In genomic region chr10:19063208-19063607, GRCm38 (mm10) we compare ENCODE assay signal across 12 mouse cellular contexts. TPM values are rescaled to one million over a fixed set of nuclear protein-coding genes. Genes with fewer than 3 reads are reported as not detected.
DNase-seq lines count a peak whose midpoint lies in the region; ATAC-seq lines count a peak whose summit lies in the region.
"Had no signal": no experiment of that assay in that cellular context is flagged by ENCODE, and none has a peak within 500 bp of the region (broad histone marks: within the 10 kb centered on the region; RNA-seq: fewer than 3 reads in every experiment).

No protein-coding gene starts in this region.

- intact Hi-C loops in left cerebral cortex, postnatal 25 days (cut with DNase I) = no loop called here

- H3K4me3 ChIP-seq in heart, embryonic 11.5 days (ENCODE audit: low read depth, low read length) = no peak overlapping the region
- no peak overlapping the region for H3K4me3 ChIP-seq in liver, embryonic 12.5 days
- H3K4me3 ChIP-seq in forebrain, embryonic 16.5 days (replicated peaks; ENCODE audit: low read length) = no peak overlapping the region
- H3K4me3 ChIP-seq: hindbrain, embryonic 12.5 days; limb, embryonic 13.5 days had no signal

- no peaks in the 10 kb centered on the region for H3K27me3 ChIP-seq in heart, embryonic 11.5 days (ENCODE audit: control insufficient read depth, insufficient read depth, low read length)
- H3K27me3 ChIP-seq in liver, embryonic 12.5 days (replicated peaks) = no peaks in the 10 kb centered on the region
- no peaks in the 10 kb centered on the region for H3K27me3 ChIP-seq in forebrain, embryonic 16.5 days (replicated peaks; ENCODE audit: control insufficient read depth, insufficient read depth, low read length)
- H3K27me3 ChIP-seq: hindbrain, embryonic 12.5 days; limb, embryonic 13.5 days had no signal

- no peaks in the 10 kb centered on the region for H3K9me3 ChIP-seq in heart, embryonic 11.5 days (replicated peaks; ENCODE audit: control insufficient read depth, low read length)
- H3K9me3 ChIP-seq in liver, embryonic 12.5 days (replicated peaks) = no peaks in the 10 kb centered on the region
- no peaks in the 10 kb centered on the region for H3K9me3 ChIP-seq in forebrain, embryonic 16.5 days (ENCODE audit: control insufficient read depth, low read length)
- H3K9me3 ChIP-seq: hindbrain, embryonic 12.5 days; limb, embryonic 13.5 days had no signal

- H3K4me2 ChIP-seq in heart, embryonic 11.5 days = no peak overlapping the region
- peak overlapping the region; percentile 40 for H3K4me2 ChIP-seq in liver, embryonic 12.5 days
- no peak overlapping the region for H3K4me2 ChIP-seq in forebrain, embryonic 16.5 days (ENCODE audit: low read length)
- H3K4me2 ChIP-seq: hindbrain, embryonic 12.5 days; limb, embryonic 13.5 days had no signal

- H3K36me3 ChIP-seq in heart, embryonic 11.5 days (ENCODE audit: control insufficient read depth, insufficient read depth, low read length) = no peaks in the 10 kb centered on the region
- no peaks in the 10 kb centered on the region for H3K36me3 ChIP-seq in liver, embryonic 12.5 days
- H3K36me3 ChIP-seq in forebrain, embryonic 16.5 days (ENCODE audit: control insufficient read depth, insufficient read depth) = no peaks in the 10 kb centered on the region
- H3K36me3 ChIP-seq: hindbrain, embryonic 12.5 days; limb, embryonic 13.5 days had no signal

- H3K27ac ChIP-seq in heart, embryonic 11.5 days (ENCODE audit: low read depth, low read length) = peak overlapping the region; percentile 59; the same call in 1 of the 2 replicates
- H3K27ac ChIP-seq in liver, embryonic 12.5 days = peak overlapping the region; percentile 72; the same call in 1 of the 2 replicates
- no peak overlapping the region for H3K27ac ChIP-seq in forebrain, embryonic 16.5 days (ENCODE audit: low read length)
- H3K27ac ChIP-seq: hindbrain, embryonic 12.5 days; limb, embryonic 13.5 days had no signal

- WGBS in heart, embryonic 11.5 days (ENCODE audit: insufficient replicate concordance) = 77% methylated on average over 4 of the region's 4 CpGs
- WGBS in liver, embryonic 12.5 days (ENCODE audit: insufficient replicate concordance) = 55% methylated on average over 4 of the region's 4 CpGs
- 94% methylated on average over 4 of the region's 4 CpGs for WGBS in forebrain, embryonic 16.5 days

- peaks cover 20% of the 10 kb centered on the region for H3K4me1 ChIP-seq in heart, embryonic 11.5 days (ENCODE audit: control insufficient read depth, insufficient read depth, low read length)
- peaks cover 52% of the 10 kb centered on the region for H3K4me1 ChIP-seq in liver, embryonic 12.5 days
- no peaks in the 10 kb centered on the region for H3K4me1 ChIP-seq in forebrain, embryonic 16.5 days (replicated peaks; ENCODE audit: control insufficient read depth, insufficient read depth, low read length)
- H3K4me1 ChIP-seq: hindbrain, embryonic 12.5 days; limb, embryonic 13.5 days had no signal

- DNase-seq in heart, adult 9 months (ENCODE audit: low spot score in 2 of 2) = no peak
- DNase-seq in thymus, postnatal 14 days = peak; percentile 23
- DNase-seq in thymus, postnatal 0 days (ENCODE audit: low spot score) = no peak
- no peak for DNase-seq in embryo, embryonic 10.5 days (ENCODE audit: low spot score)
- no peak for DNase-seq in left cerebral cortex, postnatal 25 days (ENCODE audit: low spot score in 2 of 2)
- DNase-seq: cerebellum, adult 11-12 months; right cerebral cortex, postnatal 4 days had no signal

- no peak overlapping the region for H3K9ac ChIP-seq in heart, embryonic 11.5 days (ENCODE audit: low read depth, low read length)
- no peak overlapping the region for H3K9ac ChIP-seq in liver, embryonic 12.5 days
- H3K9ac ChIP-seq in forebrain, embryonic 16.5 days (replicated peaks; ENCODE audit: low read depth, low read length) = no peak overlapping the region
- H3K9ac ChIP-seq: hindbrain, embryonic 12.5 days; limb, embryonic 13.5 days had no signal

- no peak for ATAC-seq in heart, embryonic 11.5 days (replicated peaks; ENCODE audit: insufficient number of reproducible peaks, low FRiP score, low TSS enrichment)
- no peak for ATAC-seq in liver, embryonic 12.5 days
- no peak for ATAC-seq in forebrain, embryonic 16.5 days

RNA-seq across cellular contexts. Expression of gene Tnfaip3, which starts 47.8 kb away (rescaled TPM):
- polyA plus RNA-seq in heart, embryonic 11.5 days (2014; fragmentation: Nextera tagmentation; extraction: Ambion mirVana) = 3.0 and 3.9 TPM in 2 replicates
- polyA plus RNA-seq in thymus, postnatal 0 days (2015; fragmentation: Nextera tagmentation; extraction: Ambion mirVana) = 26.6 and 27.6 TPM in 2 replicates
- 0.80 and 1.2 TPM in 2 replicates for polyA plus RNA-seq in liver, embryonic 12.5 days (2016; fragmentation: Nextera tagmentation; extraction: Ambion mirVana)
- 2.5 and 2.9 TPM in 2 replicates for polyA plus RNA-seq in forebrain, embryonic 16.5 days (2015; fragmentation: Nextera tagmentation; extraction: Ambion mirVana)
- 1 to 10 TPM; 5.1 to 5.3 TPM for total RNA-seq in left cerebral cortex, postnatal 25 days (2021)
